Mouse (Mus musculus): ENCODE results near the gene Blnk. TPM values are rescaled to one million over a fixed set of nuclear protein-coding genes. Genes with fewer than 3 reads are reported as not detected.

Blnk gene
- polyA plus RNA-seq, 1 experiment from 2014 or later: 0.82 TPM

DNA sequence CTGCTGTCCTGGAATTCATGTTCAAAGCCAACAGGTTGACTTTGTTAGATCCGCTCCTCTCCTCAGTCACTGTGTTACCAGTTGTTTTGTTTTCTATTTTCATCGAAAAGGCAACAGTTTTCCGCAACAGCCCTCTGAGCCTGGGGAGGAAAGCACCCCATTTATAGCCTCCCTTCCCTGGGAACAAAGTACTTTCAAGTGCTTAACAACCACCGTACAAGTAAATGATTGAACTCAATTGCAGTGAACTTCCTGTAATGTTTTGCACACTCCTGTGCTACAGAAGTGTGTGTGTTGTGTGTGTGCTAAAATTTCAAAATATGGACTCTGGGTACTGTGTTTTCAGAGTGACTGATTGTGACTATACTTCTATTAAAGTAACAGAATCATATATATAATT, 13.4 kb upstream of the Blnk start:
- no peak overlapping the region for H3K9ac ChIP-seq (replicated peaks; ENCODE audit: low read depth, low read length)
- 34% methylated on average over 4 of the region's 4 CpGs for WGBS
- no peaks in the 10 kb centered on the region for H3K9me3 ChIP-seq (ENCODE audit: control insufficient read depth, low read length)
- H3K4me2 ChIP-seq (ENCODE audit: low read depth, low read length): no peak overlapping the region
- H3K36me3 ChIP-seq (ENCODE audit: control insufficient read depth, insufficient read depth, low read length): no peaks in the 10 kb centered on the region
- ATAC-seq (ENCODE audit: low read depth): no peak
- H3K27me3 ChIP-seq (ENCODE audit: control insufficient read depth, insufficient read depth, low read length): no peaks in the 10 kb centered on the region
- no peaks in the 10 kb centered on the region for H3K4me1 ChIP-seq (ENCODE audit: control insufficient read depth, insufficient read depth, low read length)
- no peak overlapping the region for H3K27ac ChIP-seq (ENCODE audit: low read depth, low read length)
- H3K4me3 ChIP-seq (ENCODE audit: low read depth, low read length): no peak overlapping the region

GRCm38 (mm10) chr19:41007326-41007725, 13.0 kb upstream of the Blnk start:
- no peak overlapping the region for H3K9ac ChIP-seq (replicated peaks; ENCODE audit: low read depth, low read length)
- no peak overlapping the region for H3K4me3 ChIP-seq (ENCODE audit: low read depth, low read length)
- WGBS: 24% methylated on average over 6 of the region's 6 CpGs
- H3K4me1 ChIP-seq (ENCODE audit: control insufficient read depth, insufficient read depth, low read length): no peaks in the 10 kb centered on the region
- H3K36me3 ChIP-seq (ENCODE audit: control insufficient read depth, insufficient read depth, low read length): no peaks in the 10 kb centered on the region
- no peak overlapping the region for H3K27ac ChIP-seq (ENCODE audit: low read depth, low read length)
- no peak overlapping the region for H3K4me2 ChIP-seq (ENCODE audit: low read depth, low read length)
- ATAC-seq (ENCODE audit: low read depth): no peak
- H3K27me3 ChIP-seq (ENCODE audit: control insufficient read depth, insufficient read depth, low read length): no peaks in the 10 kb centered on the region
- H3K9me3 ChIP-seq (ENCODE audit: control insufficient read depth, low read length): no peaks in the 10 kb centered on the region

DNA sequence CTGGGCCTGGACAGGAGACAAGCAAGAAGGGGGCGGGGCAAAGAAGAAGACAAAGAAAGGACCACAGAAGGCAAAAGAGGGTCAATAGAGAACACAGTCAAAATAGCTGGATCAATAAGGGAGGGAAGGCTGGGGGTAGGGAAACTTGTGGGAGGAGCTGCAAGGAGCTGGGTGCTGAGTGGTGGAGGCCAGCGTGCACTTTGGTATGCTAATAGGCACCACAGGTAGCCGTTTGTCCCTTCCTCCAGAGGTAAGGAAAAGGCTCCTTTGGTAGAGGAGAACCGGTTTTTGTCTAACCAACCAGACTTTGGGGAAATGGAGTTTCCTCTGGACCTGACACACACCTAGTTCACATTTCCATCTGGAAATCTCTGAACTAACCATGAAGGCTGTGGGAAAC, 12.3 kb upstream of the Blnk start:
- Histone ChIP-seq H3K36me3 (ENCODE audit: control insufficient read depth, insufficient read depth, low read length) (no peaks in the 10 kb centered on the region), H3K27me3 (ENCODE audit: control insufficient read depth, insufficient read depth, low read length) (no peaks in the 10 kb centered on the region), H3K9me3 (ENCODE audit: control insufficient read depth, low read length) (no peaks in the 10 kb centered on the region), H3K4me2 (ENCODE audit: low read depth, low read length) (no peak overlapping the region), H3K27ac (ENCODE audit: low read depth, low read length) (no peak overlapping the region), H3K4me1 (ENCODE audit: control insufficient read depth, insufficient read depth, low read length) (no peaks in the 10 kb centered on the region), H3K4me3 (ENCODE audit: low read depth, low read length) (no peak overlapping the region), H3K9ac (replicated peaks; ENCODE audit: low read depth, low read length) (no peak overlapping the region)
- WGBS: 11% methylated on average over 4 of the region's 4 CpGs
- ATAC-seq (ENCODE audit: low read depth): no peak

DNA sequence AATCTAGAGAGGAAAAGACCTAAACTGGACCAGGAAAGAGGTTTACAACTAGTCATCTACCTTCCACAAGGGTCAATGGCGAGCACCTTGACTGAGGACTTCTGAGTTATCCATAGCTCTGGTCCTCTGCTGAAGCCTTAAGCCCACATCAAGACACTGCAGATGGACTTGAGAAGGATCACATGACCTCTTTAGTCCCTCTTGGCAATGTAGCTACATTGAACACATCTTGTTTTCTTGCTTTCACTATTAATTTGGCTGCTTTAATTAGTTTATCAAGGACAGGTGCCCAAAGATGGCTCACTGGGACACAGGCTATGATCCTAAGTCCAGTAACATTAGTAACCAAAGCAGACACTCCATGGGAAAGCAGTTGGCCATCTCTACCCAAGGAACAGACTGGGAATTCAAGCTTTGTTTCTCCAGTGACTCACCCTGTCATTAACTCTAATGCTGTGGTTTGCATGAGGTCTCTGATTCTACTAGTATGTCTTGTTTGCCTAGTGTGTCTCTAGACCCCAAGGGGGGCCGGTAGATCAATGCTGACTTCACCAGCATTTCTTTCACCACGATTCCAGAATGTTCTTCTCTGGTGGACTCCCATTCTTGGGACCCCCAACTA, 9.5 kb upstream of the Blnk start:
- Histone ChIP-seq H3K9me3 (ENCODE audit: control insufficient read depth, low read length) (no peaks in the 10 kb centered on the region), H3K9ac (replicated peaks; ENCODE audit: low read depth, low read length) (no peak overlapping the region), H3K4me1 (ENCODE audit: control insufficient read depth, insufficient read depth, low read length) (no peaks in the 10 kb centered on the region), H3K4me3 (ENCODE audit: low read depth, low read length) (no peak overlapping the region), H3K27ac (ENCODE audit: low read depth, low read length) (no peak overlapping the region), H3K27me3 (ENCODE audit: control insufficient read depth, insufficient read depth, low read length) (no peaks in the 10 kb centered on the region), H3K36me3 (ENCODE audit: control insufficient read depth, insufficient read depth, low read length) (no peaks in the 10 kb centered on the region), H3K4me2 (ENCODE audit: low read depth, low read length) (no peak overlapping the region)
- ATAC-seq (ENCODE audit: low read depth): no peak
- 90% methylated on average over 3 of the region's 3 CpGs for WGBS

GRCm38 (mm10) chr19:40999569-40999968, 5.2 kb upstream of the Blnk start:
- no peak for ATAC-seq (ENCODE audit: low read depth)
- H3K4me3 ChIP-seq (ENCODE audit: low read depth, low read length): no peak overlapping the region
- no peaks in the 10 kb centered on the region for H3K4me1 ChIP-seq (ENCODE audit: control insufficient read depth, insufficient read depth, low read length)
- 69% methylated on average over 3 of the region's 3 CpGs for WGBS
- no peak overlapping the region for H3K4me2 ChIP-seq (ENCODE audit: low read depth, low read length)
- H3K9me3 ChIP-seq (ENCODE audit: control insufficient read depth, low read length): no peaks in the 10 kb centered on the region
- no peaks in the 10 kb centered on the region for H3K36me3 ChIP-seq (ENCODE audit: control insufficient read depth, insufficient read depth, low read length)
- H3K27me3 ChIP-seq (ENCODE audit: control insufficient read depth, insufficient read depth, low read length): no peaks in the 10 kb centered on the region
- no peak overlapping the region for H3K9ac ChIP-seq (replicated peaks; ENCODE audit: low read depth, low read length)
- H3K27ac ChIP-seq (ENCODE audit: low read depth, low read length): no peak overlapping the region

DNA sequence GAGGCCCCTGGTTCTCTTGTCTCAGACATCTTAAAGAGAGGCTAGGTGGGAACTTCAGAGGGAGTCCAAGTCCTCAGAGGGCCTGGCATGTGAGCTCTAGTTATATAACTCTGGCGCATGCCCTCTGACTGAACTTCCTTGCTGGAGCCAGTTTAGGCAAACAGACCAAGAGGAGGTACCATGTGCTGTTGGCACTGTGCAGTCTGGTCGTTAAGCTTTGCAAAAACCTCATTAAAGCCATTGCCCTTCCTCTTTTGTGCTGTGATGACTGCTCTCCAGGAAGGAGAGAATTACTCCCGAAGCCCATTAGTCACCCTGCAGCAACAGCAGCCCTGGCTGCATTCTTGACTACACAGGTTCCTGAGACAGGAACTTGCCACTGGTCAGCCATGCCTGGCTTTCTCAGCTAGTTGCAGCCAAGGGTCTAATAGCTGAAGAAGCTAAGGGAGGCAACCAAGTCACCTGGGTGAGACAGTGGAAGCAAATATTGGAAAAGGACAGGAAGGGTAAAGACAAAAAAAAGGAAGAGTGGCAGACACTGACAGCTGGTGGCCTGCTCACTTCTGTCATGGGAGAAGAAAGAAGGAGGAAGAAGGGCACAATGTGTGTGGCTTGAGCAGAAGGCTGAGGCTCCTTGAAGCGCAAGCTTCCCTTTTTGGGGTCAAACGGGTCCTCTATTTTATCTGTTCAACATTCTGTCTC, 4.3 kb upstream of the Blnk start:
- no peaks in the 10 kb centered on the region for H3K9me3 ChIP-seq (ENCODE audit: control insufficient read depth, low read length)
- no peak overlapping the region for H3K4me3 ChIP-seq (ENCODE audit: low read depth, low read length)
- no peaks in the 10 kb centered on the region for H3K36me3 ChIP-seq (ENCODE audit: control insufficient read depth, insufficient read depth, low read length)
- no peak overlapping the region for H3K27ac ChIP-seq (ENCODE audit: low read depth, low read length)
- no peaks in the 10 kb centered on the region for H3K27me3 ChIP-seq (ENCODE audit: control insufficient read depth, insufficient read depth, low read length)
- H3K4me1 ChIP-seq (ENCODE audit: control insufficient read depth, insufficient read depth, low read length): no peaks in the 10 kb centered on the region
- H3K9ac ChIP-seq (replicated peaks; ENCODE audit: low read depth, low read length): no peak overlapping the region
- H3K4me2 ChIP-seq (ENCODE audit: low read depth, low read length): no peak overlapping the region
- 43% methylated on average over 5 of the region's 5 CpGs for WGBS
- no peak for ATAC-seq (ENCODE audit: low read depth)

DNA sequence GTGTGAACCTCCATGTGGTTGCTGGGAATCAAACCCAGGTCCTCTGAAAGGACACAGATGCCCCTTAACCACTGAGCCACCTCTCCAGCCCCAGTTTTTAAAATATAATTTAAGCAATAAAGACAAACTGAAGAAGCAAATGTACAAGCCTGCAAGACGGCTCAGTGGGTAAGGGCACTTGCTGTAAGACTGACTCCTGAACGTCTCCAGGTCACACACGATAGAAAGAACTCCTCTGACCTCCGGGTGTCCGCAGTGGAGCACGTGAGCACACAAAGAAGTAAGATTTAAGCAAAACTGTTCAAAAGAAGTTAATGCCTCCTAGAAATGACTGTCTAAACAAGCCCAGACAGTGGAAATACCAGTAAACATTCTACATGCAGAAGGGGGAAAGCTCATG, 2.4 kb upstream of the Blnk start:
- no peak overlapping the region for H3K4me3 ChIP-seq (ENCODE audit: low read depth, low read length)
- no peaks in the 10 kb centered on the region for H3K4me1 ChIP-seq (ENCODE audit: control insufficient read depth, insufficient read depth, low read length)
- no peak overlapping the region for H3K27ac ChIP-seq (ENCODE audit: low read depth, low read length)
- H3K36me3 ChIP-seq (ENCODE audit: control insufficient read depth, insufficient read depth, low read length): no peaks in the 10 kb centered on the region
- no peak overlapping the region for H3K4me2 ChIP-seq (ENCODE audit: low read depth, low read length)
- no peak overlapping the region for H3K9ac ChIP-seq (replicated peaks; ENCODE audit: low read depth, low read length)
- no peaks in the 10 kb centered on the region for H3K27me3 ChIP-seq (ENCODE audit: control insufficient read depth, insufficient read depth, low read length)
- no peaks in the 10 kb centered on the region for H3K9me3 ChIP-seq (ENCODE audit: control insufficient read depth, low read length)
- no peak for ATAC-seq (ENCODE audit: low read depth)
- 89% methylated on average over 6 of the region's 6 CpGs for WGBS

DNA sequence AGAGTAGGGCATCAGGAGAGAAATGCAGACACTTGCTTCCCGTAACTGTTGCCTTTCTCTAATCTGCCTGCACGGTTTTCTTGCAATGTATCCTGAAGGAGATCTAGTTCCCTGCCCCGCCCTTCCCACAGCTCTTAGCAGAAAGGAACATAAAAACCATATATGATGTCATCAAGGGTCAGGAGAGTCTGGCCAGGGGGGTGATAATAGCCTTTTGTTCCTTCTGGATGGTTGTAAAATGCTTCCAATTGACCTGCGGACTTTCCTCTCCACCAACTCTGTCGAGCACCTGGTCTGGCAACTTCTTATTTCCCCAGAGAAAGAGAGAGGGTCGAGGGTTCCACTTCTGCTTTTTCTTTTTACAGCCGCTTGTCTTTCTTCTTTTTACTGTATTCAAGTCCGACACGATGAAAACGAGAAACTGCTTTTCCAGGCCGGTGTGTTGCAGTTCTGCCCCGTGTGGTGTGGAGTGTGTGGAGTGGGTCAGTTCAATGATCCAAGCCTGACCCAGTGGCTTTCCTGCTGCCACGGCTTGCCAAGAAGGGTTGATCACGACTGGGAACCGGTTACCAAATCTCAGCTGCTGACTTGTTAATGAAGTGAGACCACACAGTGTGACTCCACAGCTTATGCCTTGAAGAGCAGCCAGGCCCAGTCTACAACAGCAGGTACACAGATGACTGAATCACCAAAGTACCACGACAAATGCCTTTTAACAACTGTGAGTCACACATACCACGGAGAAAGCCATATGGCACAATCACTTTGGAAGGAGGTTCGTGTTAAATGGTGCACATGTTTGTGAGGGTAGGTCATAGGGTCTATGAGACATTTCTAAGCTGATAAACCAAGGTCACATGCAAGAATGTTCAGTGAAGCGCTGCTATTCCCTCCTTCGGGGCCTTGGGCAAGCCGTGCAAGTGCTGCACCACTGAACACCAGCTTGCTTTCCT, 1.4 kb upstream of the Blnk start:
- Histone ChIP-seq H3K9ac (replicated peaks; ENCODE audit: low read depth, low read length) (no peak overlapping the region), H3K27me3 (ENCODE audit: control insufficient read depth, insufficient read depth, low read length) (no peaks in the 10 kb centered on the region), H3K9me3 (ENCODE audit: control insufficient read depth, low read length) (no peaks in the 10 kb centered on the region), H3K4me3 (ENCODE audit: low read depth, low read length) (no peak overlapping the region), H3K4me2 (ENCODE audit: low read depth, low read length) (no peak overlapping the region), H3K36me3 (ENCODE audit: control insufficient read depth, insufficient read depth, low read length) (no peaks in the 10 kb centered on the region), H3K27ac (ENCODE audit: low read depth, low read length) (no peak overlapping the region), H3K4me1 (ENCODE audit: control insufficient read depth, insufficient read depth, low read length) (no peaks in the 10 kb centered on the region)
- 40% methylated on average over 21 of the region's 21 CpGs for WGBS
- peak; percentile 60; the same call in 1 of the 2 replicates for ATAC-seq (ENCODE audit: low read depth)

GRCm38 (mm10) chr19:40994911-40995310, 576 bp upstream of the Blnk start:
- H3K4me1 ChIP-seq (ENCODE audit: control insufficient read depth, insufficient read depth, low read length): no peaks in the 10 kb centered on the region
- 64% methylated on average over 7 of the region's 7 CpGs for WGBS
- no peak for ATAC-seq (ENCODE audit: low read depth)
- no peak overlapping the region for H3K9ac ChIP-seq (replicated peaks; ENCODE audit: low read depth, low read length)
- no peaks in the 10 kb centered on the region for H3K9me3 ChIP-seq (ENCODE audit: control insufficient read depth, low read length)
- H3K4me2 ChIP-seq (ENCODE audit: low read depth, low read length): no peak overlapping the region
- no peak overlapping the region for H3K27ac ChIP-seq (ENCODE audit: low read depth, low read length)
- no peaks in the 10 kb centered on the region for H3K36me3 ChIP-seq (ENCODE audit: control insufficient read depth, insufficient read depth, low read length)
- H3K4me3 ChIP-seq (ENCODE audit: low read depth, low read length): no peak overlapping the region
- no peaks in the 10 kb centered on the region for H3K27me3 ChIP-seq (ENCODE audit: control insufficient read depth, insufficient read depth, low read length)
